Mouse (Mus musculus): ENCODE results near the gene Gm20917. TPM values are rescaled to one million over a fixed set of nuclear protein-coding genes. Genes with fewer than 3 reads are reported as not detected.
"Not testable (repeated sequence)": the region's sequence is repeated elsewhere in the genome, so short reads cannot be mapped to it uniquely, and the experiment has no call there.

The Gm20917 gene
- polyA plus RNA-seq (2015; fragmentation: Nextera tagmentation; extraction: Ambion mirVana), result not detected in 2 replicates

- H3K27ac ChIP-seq (ENCODE audit: low read length); ATAC-seq (ENCODE audit: low FRiP score, low TSS enrichment); H3K27me3 ChIP-seq (ENCODE audit: insufficient read depth, low read length); H3K4me1 ChIP-seq (ENCODE audit: insufficient read depth, low read length); H3K9ac ChIP-seq (replicated peaks; ENCODE audit: low read length); H3K4me2 ChIP-seq (replicated peaks; ENCODE audit: low read depth, low read length); H3K4me3 ChIP-seq (ENCODE audit: low read length); H3K36me3 ChIP-seq (ENCODE audit: insufficient read depth, low read length); H3K9me3 ChIP-seq (ENCODE audit: low read length): not testable (repeated sequence)
- no CpG with 5 or more reads among the region's 4 CpGs for WGBS
Measured at GRCm38 (mm10) chrY:79151022-79151421, at the start of gene Gm20917. Gm20917 (minus strand) TSS chrY:79151122.

Other genes with a start within 250 kb of the Gm20917 start
- gene Gm20916, start 168.4 kb upstream of the Gm20917 start, polyA plus RNA-seq (2015; fragmentation: Nextera tagmentation; extraction: Ambion mirVana), result not detected in 2 replicates